Mouse (Mus musculus) spleen, adult 2 months (tissue): ENCODE measurements at regions not wholly inside any gene's neighbourhood (a gene's known extent, or its start where the extent isn't known, plus 50 kb on each side); places are given as distances from the start of the nearest gene placed in this dataset.

Experiments used
- DNase-seq, 2 experiments: peaks; one replicate each; pipeline versions ENCODE4 v3.0.0 to v3.0.0-alpha.2; 2012 to 2021; ENCODE audit warnings: low spot score in 2 of 2, low read depth in 1 of 2
- H3K27ac ChIP-seq: fragments of 200-500 bp; 2 replicates; pipeline ENCODE4 v1.5.1; 2012; ENCODE audit warnings: low read length, inconsistent platforms; ENCODE audit not compliant: insufficient read depth
- H3K27me3 ChIP-seq: fragments of 200-500 bp; 2 replicates; pipeline ENCODE4 v1.6.1; 2012; ENCODE audit warnings: mild to moderate bottlenecking, moderate library complexity, low read length, inconsistent platforms; ENCODE audit not compliant: control insufficient read depth, insufficient read depth
- H3K36me3 ChIP-seq: fragments of 200-500 bp; 2 replicates; pipeline ENCODE4 v1.6.1; 2012; ENCODE audit warnings: mild to moderate bottlenecking, low read length, inconsistent platforms; ENCODE audit not compliant: control insufficient read depth, insufficient read depth
- H3K4me1 ChIP-seq: fragments of 200-500 bp; 2 replicates; pipeline ENCODE4 v1.6.1; 2011; ENCODE audit warnings: inconsistent platforms; ENCODE audit not compliant: control insufficient read depth, insufficient read depth, insufficient read length
- H3K4me3 ChIP-seq: fragments of 200-500 bp; 2 replicates; pipeline ENCODE4 v1.5.1; 2011; ENCODE audit warnings: mild to moderate bottlenecking, inconsistent platforms; ENCODE audit not compliant: insufficient read depth, insufficient read length; ENCODE audit errors: extremely low read depth
- CTCF ChIP-seq: fragments of 200-500 bp; IDR thresholded peaks from 2 replicates; pipeline ENCODE4 v1.5.1; 2011; ENCODE audit warnings: mild to moderate bottlenecking, inconsistent platforms; ENCODE audit not compliant: insufficient read depth, insufficient read length, insufficient replicate concordance; ENCODE audit errors: extremely low read depth
- POLR2A ChIP-seq: fragments of 200-500 bp; IDR thresholded peaks from 2 replicates; pipeline ENCODE4 v1.6.1; 2011; ENCODE audit warnings: low read depth, low read length, inconsistent platforms
- WGBS: fragments of 180-500 bp; shearing (Covaris S2); methylation state at CpG from one replicate; pipeline ENCODE4 v1.1.7; 2018; 5-methylcytosine and 5-hydroxymethylcytosine counted together

- TF ChIP-seq POLR2A = no peak
- no peak for TF ChIP-seq CTCF
- Histone ChIP-seq H3K4me3 (no peak overlapping the region), H3K4me1 (no peaks in the 10 kb centered on the region), H3K27ac (no peak overlapping the region), H3K36me3 (no peaks in the 10 kb centered on the region), H3K27me3 (no peaks in the 10 kb centered on the region)
- 81% methylated on average over 5 of the region's 5 CpGs for WGBS
- DNase-seq = no peak
Measured at GRCm38 (mm10) chr13:45213116-45213834, 134.8 kb downstream of the Gm9817 start.

DNA sequence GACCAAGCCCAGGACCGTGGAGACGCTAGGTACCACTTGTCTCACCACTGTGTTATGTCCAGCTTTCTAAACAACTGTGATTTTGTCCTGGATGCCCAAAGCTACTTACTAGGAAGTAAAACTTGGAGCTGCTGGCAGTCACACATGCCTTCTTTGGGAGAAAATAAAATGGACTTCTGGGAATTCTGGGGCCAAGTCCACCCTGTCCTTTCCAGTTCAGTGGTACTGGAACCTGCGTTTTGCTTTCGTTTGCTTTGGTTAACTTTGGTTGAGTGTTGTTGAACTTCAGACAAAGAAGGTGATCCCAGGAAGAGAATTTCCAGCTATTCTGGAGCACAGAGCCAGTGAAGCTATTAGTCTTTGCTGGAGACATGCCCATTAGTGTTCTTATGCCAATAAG is 139.8 kb downstream of the Gm9817 start:
- no peak overlapping the region for H3K27ac ChIP-seq
- DNase-seq = no peak
- H3K4me1 ChIP-seq = no peaks in the 10 kb centered on the region
- H3K4me3 ChIP-seq = no peak overlapping the region
- H3K36me3 ChIP-seq = no peaks in the 10 kb centered on the region
- TF ChIP-seq CTCF (no peak), POLR2A (no peak)
- 95% methylated on average over 4 of the region's 4 CpGs for WGBS
- H3K27me3 ChIP-seq = no peaks in the 10 kb centered on the region

- Histone ChIP-seq H3K27ac (no peak overlapping the region), H3K4me3 (no peak overlapping the region), H3K4me1 (no peaks in the 10 kb centered on the region), H3K36me3 (no peaks in the 10 kb centered on the region), H3K27me3 (no peaks in the 10 kb centered on the region)
- TF ChIP-seq POLR2A (no peak), CTCF (no peak)
- WGBS = 85% methylated on average over 3 of the region's 3 CpGs
- no peak for DNase-seq
Measured at GRCm38 (mm10) chr13:45219671-45220070, 141.2 kb downstream of the Gm9817 start.

DNA sequence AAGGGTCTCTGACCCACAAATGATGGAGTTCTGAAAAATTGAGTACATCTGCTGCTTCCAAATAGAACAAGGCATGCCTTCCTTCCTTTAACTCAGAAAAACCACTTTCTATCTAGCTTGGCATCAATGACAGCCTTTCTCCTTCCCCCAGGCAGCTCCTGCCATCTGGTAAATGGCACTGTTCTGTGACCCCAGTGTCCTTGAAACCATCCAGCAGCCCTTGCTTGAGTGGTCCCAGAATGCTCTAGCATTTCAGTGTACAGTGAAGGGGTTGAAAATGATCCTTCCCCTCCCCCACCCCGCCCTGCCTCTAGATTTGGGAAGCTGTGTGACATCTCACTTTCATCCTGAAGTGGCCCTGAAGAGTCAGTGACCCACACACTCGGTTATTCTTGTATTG is 152.3 kb downstream of the Gm9817 start:
- TF ChIP-seq POLR2A (no peak), CTCF (no peak)
- no peaks in the 10 kb centered on the region for H3K4me1 ChIP-seq
- no peaks in the 10 kb centered on the region for H3K27me3 ChIP-seq
- 79% methylated on average over 2 of the region's 2 CpGs for WGBS
- no peak overlapping the region for H3K4me3 ChIP-seq
- no peak overlapping the region for H3K27ac ChIP-seq
- no peaks in the 10 kb centered on the region for H3K36me3 ChIP-seq
- DNase-seq = no peak

DNA sequence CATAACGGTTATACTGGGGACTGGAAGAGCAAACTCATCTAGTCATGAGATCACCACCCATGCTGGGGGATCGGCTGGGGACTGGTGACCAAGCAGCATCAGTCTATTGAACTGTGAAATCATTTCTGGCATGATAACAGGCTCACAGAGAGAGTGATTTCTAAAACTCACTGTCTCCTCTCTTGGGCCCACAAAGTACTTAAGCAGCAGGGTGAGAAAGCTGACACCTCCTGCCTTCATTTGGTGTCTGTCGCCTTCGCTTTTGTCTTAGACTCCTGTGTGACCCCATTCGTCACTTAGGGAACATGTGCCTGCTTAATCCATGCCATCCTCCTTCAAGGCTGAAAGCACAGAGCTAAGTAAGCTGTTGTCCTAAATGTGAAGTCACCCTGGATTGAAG is 154.3 kb upstream of the Mylip start:
- no peaks in the 10 kb centered on the region for H3K27me3 ChIP-seq

GRCm38 (mm10) chr13:45238258-45238657 is 151.3 kb upstream of the Mylip start:
- Histone ChIP-seq H3K4me3 (no peak overlapping the region), H3K27me3 (no peaks in the 10 kb centered on the region), H3K4me1 (no peaks in the 10 kb centered on the region), H3K27ac (no peak overlapping the region), H3K36me3 (no peaks in the 10 kb centered on the region)
- no peak for TF ChIP-seq POLR2A
- no peak for TF ChIP-seq CTCF
- 90% methylated on average over 7 of the region's 7 CpGs for WGBS
- DNase-seq = no peak

More for the DNA sequence above, 154.3 kb upstream of the Mylip start:
- Histone ChIP-seq H3K36me3 (no peaks in the 10 kb centered on the region), H3K4me3 (no peak overlapping the region), H3K27ac (no peak overlapping the region), H3K4me1 (no peaks in the 10 kb centered on the region)
- 83% methylated on average over 5 of the region's 5 CpGs for WGBS
- no peak for DNase-seq
- TF ChIP-seq POLR2A (no peak), CTCF (no peak)

GRCm38 (mm10) chr13:45239153-45239552 is 150.4 kb upstream of the Mylip start:
- Histone ChIP-seq H3K4me1 (no peaks in the 10 kb centered on the region), H3K27me3 (no peaks in the 10 kb centered on the region), H3K4me3 (no peak overlapping the region), H3K36me3 (no peaks in the 10 kb centered on the region), H3K27ac (no peak overlapping the region)
- DNase-seq = no peak
- no peak for TF ChIP-seq POLR2A
- TF ChIP-seq CTCF = no peak
- 74% methylated on average over 9 of the region's 9 CpGs for WGBS
